Mouse (Mus musculus): ENCODE measurements around the gene Actr2. TPM values are rescaled to one million over a fixed set of nuclear protein-coding genes. Genes with fewer than 3 reads are reported as not detected.
A peak's percentile ranks its signal among the peaks of the same experiment; 100 is the strongest.

The Actr2 gene
- polyA plus RNA-seq, 2 experiments, result 62.6 to 64.4 TPM

DNA sequence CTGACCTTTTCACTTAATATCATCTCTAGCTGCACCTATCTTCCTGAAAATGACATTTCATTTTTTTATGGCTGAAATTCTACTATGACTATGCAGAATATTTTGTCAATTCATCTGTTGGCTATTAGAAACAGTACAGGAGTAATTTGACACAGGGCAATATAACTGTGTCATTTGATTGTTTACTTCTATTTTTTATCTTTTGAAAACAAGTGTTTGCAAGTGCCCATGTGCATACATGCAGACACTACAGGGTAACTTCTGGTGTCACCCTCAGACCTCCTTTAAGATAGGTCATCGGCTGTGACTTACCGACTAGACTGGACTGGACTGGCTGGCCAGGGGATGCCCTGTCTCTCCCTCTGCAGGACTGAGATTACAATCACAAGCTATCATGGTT, 8.8 kb downstream of the Actr2 start:
- Histone ChIP-seq H3K36me3 (ENCODE audit: control insufficient read depth, insufficient read depth, low read length) (peaks cover 14% of the 10 kb centered on the region), H3K9me3 (ENCODE audit: control insufficient read depth, low read length) (no peaks in the 10 kb centered on the region), H3K4me2 (replicated peaks; ENCODE audit: low read depth, low read length, severe bottlenecking) (no peak overlapping the region), H3K27me3 (ENCODE audit: control insufficient read depth, insufficient read depth, low read length) (no peaks in the 10 kb centered on the region), H3K4me3 (replicated peaks; ENCODE audit: low read length) (no peak overlapping the region), H3K27ac (replicated peaks; ENCODE audit: low read depth, low read length) (no peak overlapping the region), H3K9ac (ENCODE audit: low read depth, low read length, severe bottlenecking) (no peak overlapping the region), H3K4me1 (ENCODE audit: control insufficient read depth, insufficient read depth, low read length) (no peaks in the 10 kb centered on the region)
- ATAC-seq (ENCODE audit: low FRiP score, low read depth), result no peak
- 96% methylated on average over 2 of the region's 2 CpGs for WGBS
- no peak for DNase-seq (ENCODE audit: low spot score)
- no peak for TF ChIP-seq POLR2A (IDR thresholded peaks at IDR 0.05; ENCODE audit: borderline replicate concordance, extremely low read depth, insufficient read depth, insufficient read length)

GRCm38 (mm10) chr11:20086306-20086705, 26.4 kb downstream of the Actr2 start:
- H3K27ac ChIP-seq (replicated peaks; ENCODE audit: low read depth, low read length), result no peak overlapping the region
- H3K36me3 ChIP-seq (ENCODE audit: control insufficient read depth, insufficient read depth, low read length), result peaks cover 49% of the 10 kb centered on the region
- no peak overlapping the region for H3K4me2 ChIP-seq (replicated peaks; ENCODE audit: low read depth, low read length, severe bottlenecking)
- no peak for DNase-seq (ENCODE audit: low spot score)
- H3K4me3 ChIP-seq (replicated peaks; ENCODE audit: low read length), result no peak overlapping the region
- H3K4me1 ChIP-seq (ENCODE audit: control insufficient read depth, insufficient read depth, low read length), result no peaks in the 10 kb centered on the region
- H3K27me3 ChIP-seq (ENCODE audit: control insufficient read depth, insufficient read depth, low read length), result no peaks in the 10 kb centered on the region
- no peak for ATAC-seq (ENCODE audit: low FRiP score, low read depth)
- no peak for TF ChIP-seq POLR2A (IDR thresholded peaks at IDR 0.05; ENCODE audit: borderline replicate concordance, extremely low read depth, insufficient read depth, insufficient read length)
- no peaks in the 10 kb centered on the region for H3K9me3 ChIP-seq (ENCODE audit: control insufficient read depth, low read length)
- H3K9ac ChIP-seq (ENCODE audit: low read depth, low read length, severe bottlenecking), result no peak overlapping the region

DNA sequence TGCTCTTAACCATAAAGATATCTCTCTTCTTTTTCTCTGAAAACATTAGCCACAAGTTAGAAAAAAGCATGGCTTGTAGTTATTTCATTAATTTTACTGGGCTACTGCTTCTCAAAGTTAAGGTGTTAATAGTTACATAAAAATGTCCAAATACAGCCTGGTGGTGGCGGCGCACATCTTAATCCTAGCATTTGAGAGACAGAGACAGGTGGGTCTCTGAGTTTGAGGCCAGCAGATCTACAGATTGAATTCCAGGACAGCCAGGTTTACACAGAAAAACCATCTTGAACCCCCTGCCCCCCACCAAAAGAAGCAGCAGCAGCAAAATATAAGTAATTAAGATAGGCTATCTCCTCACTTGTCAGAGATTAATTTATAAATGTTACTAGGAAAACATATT, 27.1 kb downstream of the Actr2 start:
- Histone ChIP-seq H3K9me3 (ENCODE audit: control insufficient read depth, low read length) (no peaks in the 10 kb centered on the region), H3K4me2 (replicated peaks; ENCODE audit: low read depth, low read length, severe bottlenecking) (no peak overlapping the region), H3K4me1 (ENCODE audit: control insufficient read depth, insufficient read depth, low read length) (no peaks in the 10 kb centered on the region), H3K4me3 (replicated peaks; ENCODE audit: low read length) (no peak overlapping the region), H3K9ac (ENCODE audit: low read depth, low read length, severe bottlenecking) (no peak overlapping the region), H3K27me3 (ENCODE audit: control insufficient read depth, insufficient read depth, low read length) (no peaks in the 10 kb centered on the region), H3K27ac (replicated peaks; ENCODE audit: low read depth, low read length) (no peak overlapping the region), H3K36me3 (ENCODE audit: control insufficient read depth, insufficient read depth, low read length) (peaks cover 51% of the 10 kb centered on the region)
- no peak for ATAC-seq (ENCODE audit: low FRiP score, low read depth)
- no peak for DNase-seq (ENCODE audit: low spot score)
- WGBS, result 79% methylated on average over 2 of the region's 2 CpGs
- no peak for TF ChIP-seq POLR2A (IDR thresholded peaks at IDR 0.05; ENCODE audit: borderline replicate concordance, extremely low read depth, insufficient read depth, insufficient read length)

- Histone ChIP-seq H3K9me3 (ENCODE audit: control insufficient read depth, low read length) (no peaks in the 10 kb centered on the region), H3K4me2 (replicated peaks; ENCODE audit: low read depth, low read length, severe bottlenecking) (no peak overlapping the region), H3K4me3 (replicated peaks; ENCODE audit: low read length) (no peak overlapping the region), H3K4me1 (ENCODE audit: control insufficient read depth, insufficient read depth, low read length) (no peaks in the 10 kb centered on the region), H3K27ac (replicated peaks; ENCODE audit: low read depth, low read length) (no peak overlapping the region), H3K36me3 (ENCODE audit: control insufficient read depth, insufficient read depth, low read length) (peaks cover 71% of the 10 kb centered on the region), H3K9ac (ENCODE audit: low read depth, low read length, severe bottlenecking) (no peak overlapping the region), H3K27me3 (ENCODE audit: control insufficient read depth, insufficient read depth, low read length) (no peaks in the 10 kb centered on the region)
- ATAC-seq (ENCODE audit: low FRiP score, low read depth) (no peak), DNase-seq (ENCODE audit: low spot score) (no peak)
- TF ChIP-seq POLR2A (IDR thresholded peaks at IDR 0.05; ENCODE audit: borderline replicate concordance, extremely low read depth, insufficient read depth, insufficient read length), result no peak
- 74% methylated on average over 1 of the region's 1 CpGs for WGBS
Observed at GRCm38 (mm10) chr11:20075415-20075814, 37.3 kb downstream of the Actr2 start.

DNA sequence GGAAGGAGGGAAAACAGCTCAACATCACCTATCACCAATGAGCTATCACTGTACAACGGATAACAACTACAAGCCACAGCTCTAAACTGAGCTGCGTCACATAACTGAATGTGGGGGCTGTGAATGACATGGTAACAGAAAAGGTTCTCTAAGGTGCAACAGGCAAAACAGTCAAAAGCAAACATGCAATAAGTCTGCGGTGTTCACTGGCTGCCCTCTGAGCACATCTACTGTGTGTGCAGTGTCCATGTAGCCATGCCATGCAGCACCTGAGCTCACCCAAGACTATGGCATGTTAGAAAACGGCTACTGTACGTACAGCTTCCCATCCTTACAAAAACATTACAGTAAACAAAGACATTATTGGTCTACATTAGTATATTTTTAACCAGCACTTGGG, 39.9 kb downstream of the Actr2 start:
- H3K27ac ChIP-seq (replicated peaks; ENCODE audit: low read depth, low read length), result no peak overlapping the region
- peaks cover 63% of the 10 kb centered on the region for H3K36me3 ChIP-seq (ENCODE audit: control insufficient read depth, insufficient read depth, low read length)
- TF ChIP-seq POLR2A (IDR thresholded peaks at IDR 0.05; ENCODE audit: borderline replicate concordance, extremely low read depth, insufficient read depth, insufficient read length), result no peak
- no peak overlapping the region for H3K4me3 ChIP-seq (replicated peaks; ENCODE audit: low read length)
- no peaks in the 10 kb centered on the region for H3K9me3 ChIP-seq (ENCODE audit: control insufficient read depth, low read length)
- no peak for DNase-seq (ENCODE audit: low spot score)
- WGBS, result 95% methylated on average over 5 of the region's 5 CpGs
- H3K27me3 ChIP-seq (ENCODE audit: control insufficient read depth, insufficient read depth, low read length), result no peaks in the 10 kb centered on the region
- H3K4me1 ChIP-seq (ENCODE audit: control insufficient read depth, insufficient read depth, low read length), result no peaks in the 10 kb centered on the region
- H3K9ac ChIP-seq (ENCODE audit: low read depth, low read length, severe bottlenecking), result no peak overlapping the region
- no peak overlapping the region for H3K4me2 ChIP-seq (replicated peaks; ENCODE audit: low read depth, low read length, severe bottlenecking)
- ATAC-seq (ENCODE audit: low FRiP score, low read depth), result no peak

GRCm38 (mm10) chr11:20072174-20072573, 40.5 kb downstream of the Actr2 start:
- no peak for TF ChIP-seq POLR2A (IDR thresholded peaks at IDR 0.05; ENCODE audit: borderline replicate concordance, extremely low read depth, insufficient read depth, insufficient read length)
- H3K27me3 ChIP-seq (ENCODE audit: control insufficient read depth, insufficient read depth, low read length), result no peaks in the 10 kb centered on the region
- H3K9ac ChIP-seq (ENCODE audit: low read depth, low read length, severe bottlenecking), result no peak overlapping the region
- H3K36me3 ChIP-seq (ENCODE audit: control insufficient read depth, insufficient read depth, low read length), result peaks cover 62% of the 10 kb centered on the region
- no peak overlapping the region for H3K4me2 ChIP-seq (replicated peaks; ENCODE audit: low read depth, low read length, severe bottlenecking)
- 0 out of 2 replicates have a peak, but pooled peaks have one; percentile 37 for ATAC-seq (ENCODE audit: low FRiP score, low read depth)
- H3K27ac ChIP-seq (replicated peaks; ENCODE audit: low read depth, low read length), result no peak overlapping the region
- no peaks in the 10 kb centered on the region for H3K9me3 ChIP-seq (ENCODE audit: control insufficient read depth, low read length)
- WGBS, result 54% methylated on average over 3 of the region's 3 CpGs
- DNase-seq (ENCODE audit: low spot score), result peak; percentile 66
- no peaks in the 10 kb centered on the region for H3K4me1 ChIP-seq (ENCODE audit: control insufficient read depth, insufficient read depth, low read length)
- H3K4me3 ChIP-seq (replicated peaks; ENCODE audit: low read length), result no peak overlapping the region

All from limb, embryonic 14.5 days (tissue).